Mouse (Mus musculus) heart, postnatal 0 days (tissue): ENCODE measurements around the gene Sdk2.

ENCODE experiments used
- CTCF ChIP-seq: IDR thresholded peaks from 2 replicates; pipeline ENCODE4 v1.5.1; 2016; ENCODE audit warnings: antibody characterized with exemption, control low read depth, low read depth
- EP300 ChIP-seq: IDR thresholded peaks from 2 replicates; pipeline ENCODE4 v1.6.1; 2016; ENCODE audit warnings: antibody characterized with exemption, low read depth

DNA sequence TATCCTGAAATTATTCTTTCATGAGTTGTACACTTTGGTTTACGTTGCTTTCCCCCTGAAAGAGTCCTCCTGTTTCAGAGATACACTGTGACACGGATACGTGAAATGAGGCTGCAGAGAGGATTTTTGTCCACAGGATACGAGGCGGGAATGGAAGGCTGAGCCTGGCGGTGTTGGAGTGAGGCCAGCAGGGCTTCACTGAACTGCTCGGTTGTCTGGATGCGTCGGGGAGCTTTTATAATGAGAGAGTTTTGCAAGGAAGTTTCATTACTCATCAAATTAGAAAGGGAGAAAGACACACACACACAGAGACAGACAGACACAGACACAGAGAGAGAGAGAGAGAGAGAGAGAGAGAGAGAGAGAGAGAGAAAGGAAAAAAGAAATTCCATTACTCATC, 13.8 kb upstream of the Sdk2 start:
- TF ChIP-seq EP300, result no peak
- TF ChIP-seq CTCF, result no peak
